Mouse (Mus musculus) regulatory T cell (primary cell): ENCODE data around the gene Cerkl.

Source experiments
- in situ Hi-C: fragments of 300-600 bp; cut with MboI, MseI; formaldehyde crosslinking; loops from one replicate; pipeline ENCODE4 v1.15.1; 2025; ENCODE audit warnings: high pct_unique_total_duplicates

Cerkl gene

GRCm38 (mm10) chr2:79443401-79443800 lies 13.2 kb downstream of the Cerkl start:
- in situ Hi-C loops = no loop called here

- in situ Hi-C loops = no loop called here
These were observed 13.7 kb downstream of the Cerkl start for GRCm38 (mm10) chr2:79442906-79443305.

- in situ Hi-C loops = no loop called here
These were observed 14.4 kb downstream of the Cerkl start for GRCm38 (mm10) chr2:79442227-79442626.

DNA sequence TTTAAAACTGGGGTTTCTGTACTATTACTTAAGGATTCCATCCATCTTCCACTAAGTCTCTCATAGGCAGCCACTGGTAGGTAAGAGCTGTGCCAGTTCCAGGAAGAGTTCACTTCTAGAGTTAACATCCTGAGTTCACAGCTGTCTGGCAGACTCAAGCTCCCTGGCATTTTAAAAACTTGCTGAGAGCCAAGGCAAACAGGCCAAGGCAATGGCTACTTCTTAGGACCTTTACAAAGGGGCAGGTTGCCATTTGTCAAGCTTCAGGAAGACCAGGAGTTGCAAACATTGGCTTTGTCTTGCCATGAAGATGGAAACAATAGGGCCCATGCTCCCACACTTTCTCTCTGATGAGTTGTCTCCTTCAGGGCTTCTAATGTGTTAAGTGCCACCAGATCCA lies 26.5 kb downstream of the Cerkl start:
- in situ Hi-C loops = no loop called here

- in situ Hi-C loops = no loop called here
These were observed 26.9 kb downstream of the Cerkl start for GRCm38 (mm10) chr2:79429650-79430049.

- in situ Hi-C loops = no loop called here
These were observed 27.5 kb downstream of the Cerkl start for GRCm38 (mm10) chr2:79429108-79429507.

- in situ Hi-C loops = no loop called here
These were observed 27.9 kb downstream of the Cerkl start for GRCm38 (mm10) chr2:79428569-79429104.

DNA sequence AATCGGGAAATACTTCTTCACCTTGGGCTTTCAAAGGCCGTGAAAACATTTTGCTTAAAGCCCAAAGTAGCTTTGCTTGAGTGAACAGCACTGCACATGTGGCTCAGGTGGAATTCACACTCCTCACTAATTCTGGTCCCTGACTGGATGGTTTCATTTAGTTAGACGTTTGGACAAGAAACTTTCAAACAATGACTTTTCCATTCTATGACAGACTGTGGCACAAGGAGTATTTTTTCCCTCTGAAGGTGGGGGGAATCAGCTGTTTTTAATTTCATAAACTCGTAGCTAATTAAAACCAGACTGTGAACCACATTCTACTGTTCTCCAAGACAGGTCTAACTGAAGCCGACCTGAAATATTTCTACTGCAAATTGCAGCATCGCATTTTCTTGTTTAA lies 28.6 kb downstream of the Cerkl start:
- in situ Hi-C loops = no loop called here

DNA sequence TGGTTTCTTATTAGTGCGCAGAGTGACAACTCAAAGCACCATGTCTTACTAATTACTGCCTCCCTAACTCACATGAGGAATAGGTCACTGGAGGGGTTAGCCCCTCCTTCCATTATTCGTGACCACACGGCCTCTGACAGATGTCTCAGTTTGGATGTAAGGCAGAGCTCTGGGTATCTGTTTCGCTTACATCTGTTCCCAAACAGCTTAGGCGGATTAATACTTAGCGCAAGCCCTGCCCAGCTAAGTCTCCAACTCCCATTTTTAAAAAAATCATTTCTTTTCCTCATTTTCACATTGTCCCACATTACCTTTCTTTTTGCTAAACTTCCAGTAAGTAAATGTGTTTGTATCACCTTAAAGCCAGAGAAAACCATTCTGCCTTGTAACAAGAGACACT lies 34.9 kb downstream of the Cerkl start:
- in situ Hi-C loops = no loop called here

- in situ Hi-C loops = no loop called here
These were observed 42.1 kb downstream of the Cerkl start for GRCm38 (mm10) chr2:79414505-79414904.

DNA sequence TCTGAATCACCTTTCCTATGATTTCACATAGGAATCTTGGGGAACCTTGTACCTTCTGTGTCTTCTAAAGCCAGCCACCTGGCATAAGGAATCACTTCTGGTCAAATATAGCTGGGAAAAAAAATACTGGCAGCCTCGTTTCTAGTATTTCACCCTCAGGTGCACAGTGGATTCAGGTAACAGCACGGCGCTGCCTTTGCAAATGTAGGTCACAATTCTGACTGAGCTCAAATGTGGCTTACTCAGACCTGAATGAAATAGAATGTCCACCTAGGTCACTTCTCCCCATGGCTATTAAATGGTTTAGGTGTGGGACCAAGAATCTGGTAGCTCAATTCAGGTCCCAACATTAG lies 45.7 kb downstream of the Cerkl start:
- in situ Hi-C loops = no loop called here

GRCm38 (mm10) chr2:79410247-79410902 lies 46.2 kb downstream of the Cerkl start:
- in situ Hi-C loops = no loop called here

GRCm38 (mm10) chr2:79405661-79406405 lies 50.8 kb downstream of the Cerkl start:
- in situ Hi-C loops = no loop called here

- in situ Hi-C loops = no loop called here
These were observed 56.5 kb downstream of the Cerkl start for GRCm38 (mm10) chr2:79400045-79400444.

GRCm38 (mm10) chr2:79399234-79400000 lies 57.2 kb downstream of the Cerkl start:
- in situ Hi-C loops = no loop called here

DNA sequence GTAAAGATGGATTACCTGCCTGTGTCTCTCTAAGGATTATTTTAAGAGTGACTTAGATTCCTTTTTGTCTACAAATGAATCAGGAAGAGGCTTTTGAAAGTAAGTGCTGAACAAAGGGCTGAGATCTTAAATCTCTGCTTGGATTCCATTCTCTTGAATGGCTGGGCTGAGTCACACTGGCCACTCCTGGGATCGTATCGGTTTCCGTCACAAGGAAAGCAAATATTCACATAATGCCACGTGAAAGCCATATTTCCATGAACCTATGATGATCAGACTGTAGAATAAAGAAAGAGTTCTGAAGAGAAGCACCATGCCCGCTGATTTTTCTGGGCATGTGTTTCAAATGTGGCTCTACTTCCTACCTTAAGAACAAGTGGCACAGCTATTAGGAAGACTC lies 57.8 kb downstream of the Cerkl start:
- in situ Hi-C loops = no loop called here

DNA sequence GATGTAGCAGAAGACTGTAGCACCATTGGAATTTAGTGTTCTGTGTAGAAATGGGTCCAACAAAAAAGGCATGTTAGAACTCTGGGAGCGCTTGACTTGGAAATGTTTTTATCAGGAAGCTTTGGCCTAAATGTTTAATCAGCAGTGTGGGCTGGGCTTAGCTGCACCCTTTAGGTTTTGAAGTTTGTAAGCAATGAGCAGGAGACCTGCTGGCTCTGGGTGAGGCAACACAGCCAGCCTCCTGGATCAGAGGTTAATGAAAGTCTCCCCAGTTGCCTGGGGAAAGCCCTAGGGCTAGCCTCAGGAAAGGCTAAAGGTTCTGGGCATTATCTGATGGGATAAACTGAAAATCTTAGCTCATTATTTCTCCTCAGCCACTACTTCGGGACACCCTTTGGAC lies 58.2 kb downstream of the Cerkl start:
- in situ Hi-C loops = no loop called here

- in situ Hi-C loops = no loop called here
These were observed 59.5 kb downstream of the Cerkl start for GRCm38 (mm10) chr2:79397107-79397506.

GRCm38 (mm10) chr2:79379087-79380041 lies 77.2 kb downstream of the Cerkl start:
- in situ Hi-C loops = no loop called here

DNA sequence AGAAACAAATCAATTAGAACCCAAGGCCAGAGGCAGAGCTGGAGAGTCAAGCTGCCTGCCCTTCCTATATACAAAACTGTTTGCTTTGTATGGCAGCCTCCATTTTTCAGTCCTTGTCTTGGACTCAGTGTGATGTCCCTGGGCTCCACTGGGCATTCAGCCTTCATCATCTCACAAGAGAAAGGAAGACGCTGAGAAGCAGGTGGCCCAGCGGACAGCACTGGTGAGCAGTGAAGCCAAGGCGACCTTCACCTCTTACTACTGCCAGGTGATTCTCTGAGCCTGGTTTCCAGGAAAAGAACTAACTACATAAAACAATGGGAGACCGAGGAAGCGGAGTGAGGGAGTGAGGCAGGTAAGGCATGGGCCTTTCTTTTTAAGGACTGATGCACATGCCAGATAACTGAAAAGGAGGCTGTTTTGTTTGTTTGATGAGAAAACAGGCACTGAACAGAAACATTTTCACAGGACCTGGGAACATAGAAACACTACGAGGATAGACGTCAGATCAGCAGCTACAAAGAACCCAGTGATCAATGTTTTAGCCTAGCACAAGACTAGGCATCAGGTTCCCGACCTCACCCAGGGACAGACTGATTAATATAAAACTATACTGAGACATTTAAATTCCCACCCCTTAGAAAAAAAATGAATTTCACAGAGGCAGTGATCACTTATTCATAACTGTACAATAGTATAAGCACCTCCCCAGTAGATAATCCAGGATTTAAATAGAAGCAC lies 78.1 kb downstream of the Cerkl start:
- in situ Hi-C loops = no loop called here
